Mouse (Mus musculus) olfactory bulb, adult 2 months (tissue): ENCODE measurements at regions not wholly inside any gene's neighbourhood (a gene's known extent, or its start where the extent isn't known, plus 50 kb on each side); places are given as distances from the start of the nearest gene placed in this dataset.

Source experiments
- CTCF ChIP-seq: fragments of 200-500 bp; IDR thresholded peaks from 2 replicates; pipeline ENCODE4 v1.5.1; 2012; ENCODE audit warnings: low read depth, mild to moderate bottlenecking, low read length, moderate library complexity; ENCODE audit not compliant: insufficient read depth
- POLR2A ChIP-seq: fragments of 200-500 bp; IDR thresholded peaks from 2 replicates; pipeline ENCODE4 v1.6.1; 2012; ENCODE audit warnings: mild to moderate bottlenecking, low read depth, low read length, moderate library complexity; ENCODE audit not compliant: insufficient read depth

- TF ChIP-seq POLR2A (no peak), CTCF (no peak)
Measured at GRCm38 (mm10) chr2:75089616-75090015, 264.0 kb downstream of the Mtx2 start.
